Comparison of ENCODE assay signal across 8 mouse cellular contexts in genomic region chr2:153345454-153346220, GRCm38 (mm10). TPM values are rescaled to one million over a fixed set of nuclear protein-coding genes. Genes with fewer than 3 reads are reported as not detected.
DNase-seq lines count a peak whose midpoint lies in the region; ATAC-seq and TF ChIP-seq lines count a peak whose summit lies in the region.

Gene Asxl1 (plus strand): TSS chr2:153345829.

- peak; percentile 98 for DNase-seq in MN1 (ENCODE audit: low spot score)
- peak; percentile 96 for DNase-seq in cerebellum, adult 9-10 months
- DNase-seq in hindbrain, embryonic 10.5 days (ENCODE audit: low spot score), result peak; percentile 99
- DNase-seq in layer of hippocampus, adult 9-11 months, result peak; percentile 98
- DNase-seq in lung, postnatal 0 days (ENCODE audit: low spot score), result peak; percentile 100
- DNase-seq in ovary, postnatal 14 days (ENCODE audit: low spot score), result peak; percentile 93
- peak; percentile 97 for DNase-seq in thymus, postnatal 14 days

- no peak for TF ChIP-seq CTCF in lung, postnatal 0 days (IDR thresholded peaks at IDR 0.05)

- H3K4me1 ChIP-seq in hindbrain, embryonic 10.5 days (replicated peaks), result peaks cover 43% of the 10 kb centered on the region
- peaks cover 19% of the 10 kb centered on the region; the same call in 1 of the 2 replicates for H3K4me1 ChIP-seq in lung, postnatal 0 days (ENCODE audit: insufficient read depth, low read depth, low read length)

- peak within 1 kb of the TSS; percentile 90 for H3K4me3 ChIP-seq in hindbrain, embryonic 10.5 days
- peak within 1 kb of the TSS; percentile 98 for H3K4me3 ChIP-seq in lung, postnatal 0 days (ENCODE audit: low read depth, low read length)

- peak within 1 kb of the TSS; percentile 99 for H3K27ac ChIP-seq in hindbrain, embryonic 10.5 days
- peak within 1 kb of the TSS; percentile 99 for H3K27ac ChIP-seq in lung, postnatal 0 days (ENCODE audit: low read length)

- H3K9ac ChIP-seq in lung, postnatal 0 days (replicated peaks; ENCODE audit: low read depth), result peak within 1 kb of the TSS; percentile 92

- peak within 1 kb of the TSS; percentile 80 for H3K4me2 ChIP-seq in lung, postnatal 0 days (replicated peaks; ENCODE audit: low read depth, low read length)

- peaks cover 22% of the 10 kb centered on the region for H3K36me3 ChIP-seq in hindbrain, embryonic 10.5 days
- H3K36me3 ChIP-seq in lung, postnatal 0 days (ENCODE audit: insufficient read depth, low read length), result no peaks in the 10 kb centered on the region

- no peaks in the 10 kb centered on the region for H3K27me3 ChIP-seq in hindbrain, embryonic 10.5 days (ENCODE audit: insufficient read depth, poor library complexity, severe bottlenecking)
- H3K27me3 ChIP-seq in lung, postnatal 0 days (replicated peaks; ENCODE audit: insufficient read depth, low read length), result no peaks in the 10 kb centered on the region

- TF ChIP-seq EP300 in lung, postnatal 0 days (IDR thresholded peaks at IDR 0.05), result peak; percentile 91

- no peaks in the 10 kb centered on the region for H3K9me3 ChIP-seq in hindbrain, embryonic 10.5 days
- H3K9me3 ChIP-seq in lung, postnatal 0 days (ENCODE audit: low read length), result no peaks in the 10 kb centered on the region

- ATAC-seq in frontal cortex, adult (ENCODE audit: low TSS enrichment), result peak; percentile 97
- peak; percentile 96 for ATAC-seq in lung, postnatal 0 days

- under 1% methylated on average over 77 of the region's 79 CpGs for WGBS in hindbrain, embryonic 10.5 days
- under 1% methylated on average over 51 of the region's 79 CpGs for WGBS in lung, postnatal 0 days

RNA-seq across cellular contexts. Expression of gene Asxl1, which starts in this region (rescaled TPM):
- polyA plus RNA-seq in hindbrain, embryonic 10.5 days (2016; fragmentation: Nextera tagmentation; extraction: Ambion mirVana), result 11.7 and 13.4 TPM in 2 replicates
- polyA plus RNA-seq in lung, postnatal 0 days (2015; fragmentation: Nextera tagmentation; extraction: Ambion mirVana), result 10.3 and 12.1 TPM in 2 replicates

Comparison
In these comparisons a context has a peak if more than half of its experiments do, and no peak if none do; other contexts are left out.
1. Peak in every context shown above with its lines: DNase-seq, ATAC-seq, H3K4me3 ChIP-seq and H3K27ac ChIP-seq.